Mouse (Mus musculus): ENCODE measurements at regions not wholly inside any gene's neighbourhood (a gene's known extent, or its start where the extent isn't known, plus 50 kb on each side); places are given as distances from the start of the nearest gene placed in this dataset.

- no peak for TF ChIP-seq POLR2A (IDR thresholded peaks at IDR 0.05; ENCODE audit: extremely low read depth, insufficient read depth, low read length)
- no peak for TF ChIP-seq CTCF (IDR thresholded peaks at IDR 0.05; ENCODE audit: low read depth, low read length)
Measured at GRCm38 (mm10) chr3:155688358-155688757, 595.1 kb downstream of the Lrriq3 start.

Measured in liver, adult 2 months (tissue).